Mouse (Mus musculus) left cerebral cortex, adult 9 months (tissue): ENCODE results near the gene Gm17581.
"Not testable (repeated sequence)": the region's sequence is repeated elsewhere in the genome, so short reads cannot be mapped to it uniquely, and the experiment has no call there.

ENCODE experiments used
- DNase-seq, 2 experiments: peaks; one replicate each; pipeline ENCODE4 v3.0.0; 2022; ENCODE audit warnings: low spot score in 2 of 2

The Gm17581 gene

GRCm38 (mm10) chr2:155735766-155736165 lies at the start of gene Gm17581:
Gm17581 (minus strand) TSS chr2:155735866.
- DNase-seq: not testable (repeated sequence)

GRCm38 (mm10) chr2:155784534-155784933 lies 48.9 kb upstream of the Gm17581 start:
- DNase-seq: peak; percentile 53 to 70

- no peak for DNase-seq
Observed at GRCm38 (mm10) chr2:155779506-155779905, 43.8 kb upstream of the Gm17581 start.

DNA sequence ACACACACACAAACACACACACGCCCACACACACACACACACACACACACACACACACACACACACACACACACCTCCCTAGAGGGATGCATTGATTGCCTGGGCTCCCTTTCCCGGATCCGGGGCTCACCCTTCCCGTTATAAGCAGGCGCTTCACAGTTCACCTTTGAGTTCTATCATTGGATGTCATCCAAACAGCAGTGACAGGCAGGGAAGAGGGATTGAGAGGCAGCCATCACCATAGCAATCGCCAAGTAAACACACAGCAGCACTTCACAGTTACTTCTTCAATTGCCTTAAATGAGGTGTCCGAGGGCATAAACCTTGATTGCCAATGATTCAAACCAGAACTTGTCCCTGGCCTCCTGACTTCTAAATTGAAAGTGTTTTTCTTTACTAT lies 43.4 kb upstream of the Gm17581 start:
- no peak for DNase-seq

DNA sequence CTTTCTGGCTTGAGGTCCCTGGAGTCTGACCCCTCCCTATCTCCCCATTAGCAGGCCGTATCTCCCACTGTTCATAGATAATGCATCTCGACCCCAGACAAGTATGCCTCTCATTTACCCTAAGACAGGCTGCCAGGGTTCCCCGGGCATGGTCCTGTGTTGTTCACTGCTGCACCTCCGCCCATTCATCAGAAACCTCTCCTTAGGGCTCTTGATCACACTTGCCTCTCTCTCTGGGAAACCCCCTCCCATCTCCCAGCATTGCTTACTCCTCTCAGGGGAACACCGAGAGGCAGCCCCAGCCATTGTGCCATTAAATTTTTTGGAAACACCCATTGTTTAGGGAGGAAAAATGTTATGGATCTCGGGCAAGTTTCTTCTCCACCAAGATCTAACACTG lies 42.3 kb upstream of the Gm17581 start:
- DNase-seq: no peak

- no peak for DNase-seq
Observed at GRCm38 (mm10) chr2:155777688-155777985, 42.0 kb upstream of the Gm17581 start.

- no peak for DNase-seq
Observed at GRCm38 (mm10) chr2:155776824-155777687, 41.4 kb upstream of the Gm17581 start.

GRCm38 (mm10) chr2:155775685-155776263 lies 40.1 kb upstream of the Gm17581 start:
- peak in 1 of 2 experiments; percentile 48 for DNase-seq

DNA sequence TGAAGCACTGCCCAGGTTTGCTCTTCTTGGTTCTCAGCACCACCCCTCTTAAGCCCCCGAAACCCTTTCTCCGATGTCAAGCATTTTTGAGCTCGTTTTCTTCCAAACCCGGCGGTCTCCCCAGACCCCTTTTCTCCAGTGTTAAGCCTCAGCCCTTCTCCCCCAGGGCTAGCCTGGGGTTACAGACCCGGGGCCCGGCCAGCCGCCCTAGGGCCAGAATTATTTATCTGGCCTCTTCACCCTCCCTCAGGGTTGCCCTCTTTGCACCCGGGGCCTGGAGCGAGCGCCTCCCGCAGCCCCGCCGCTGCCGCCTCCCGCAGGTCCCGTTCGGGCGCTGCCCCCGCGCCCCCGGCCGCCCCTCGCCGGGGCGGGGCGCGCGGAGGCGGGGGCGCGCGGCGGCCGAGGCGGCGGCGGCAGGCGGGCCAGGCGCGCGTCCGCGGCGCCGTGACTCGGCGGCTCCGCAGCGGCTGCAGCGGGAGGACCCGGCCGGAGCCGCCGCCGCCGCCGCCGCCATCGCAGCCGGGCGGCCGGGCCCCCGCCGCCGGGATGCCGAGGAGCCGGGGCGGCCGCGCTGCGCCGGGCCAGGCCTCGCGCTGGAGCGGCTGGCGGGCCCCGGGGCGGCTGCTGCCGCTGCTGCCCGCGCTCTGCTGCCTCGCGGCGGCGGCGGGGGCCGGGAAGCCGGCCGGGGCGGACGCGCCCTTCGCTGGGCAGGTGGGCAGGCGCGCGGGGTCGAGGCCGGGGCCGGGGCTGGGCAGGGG lies 39.4 kb upstream of the Gm17581 start, which contains the start of gene Mmp24:
Gene Mmp24 (plus strand): TSS at position 416 of the 758 bp plus-strand sequence.
- DNase-seq: no peak

DNA sequence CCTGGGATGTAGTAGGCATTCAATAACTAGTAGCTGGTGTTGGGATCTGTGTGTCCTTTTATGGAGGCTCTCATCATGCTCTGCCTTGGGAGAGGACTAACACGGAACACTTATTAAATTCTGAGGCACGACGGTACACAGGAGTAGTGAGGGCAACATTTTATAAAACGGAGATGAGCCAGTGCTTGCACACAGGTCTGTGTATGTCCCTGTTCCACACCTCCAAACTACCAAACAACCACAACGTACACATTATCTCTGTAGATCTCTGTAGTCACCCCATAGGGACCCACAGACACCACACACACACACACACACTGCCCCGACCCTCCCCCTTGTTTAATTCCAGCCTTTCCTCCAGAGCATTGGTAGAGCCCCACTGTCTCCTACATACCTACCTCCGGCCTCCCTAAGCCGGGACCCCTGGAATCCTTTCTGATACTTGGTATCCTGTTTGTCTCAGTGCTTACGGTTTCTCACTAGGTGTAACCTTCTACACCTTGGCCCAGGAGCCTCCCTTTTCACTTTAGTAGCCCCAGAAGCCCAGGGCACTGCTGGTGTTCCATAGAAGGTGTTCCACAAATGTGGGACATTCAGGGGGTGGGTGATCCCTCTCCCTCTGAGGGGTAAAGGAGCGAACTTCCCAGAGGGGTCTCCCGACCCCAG lies 38.7 kb upstream of the Gm17581 start:
- no peak for DNase-seq

GRCm38 (mm10) chr2:155773664-155774063 lies 38.0 kb upstream of the Gm17581 start:
- DNase-seq: no peak

- DNase-seq: peak in 1 of 2 experiments; percentile 65
Observed at GRCm38 (mm10) chr2:155764679-155765418, 29.2 kb upstream of the Gm17581 start.

- DNase-seq: no peak
Observed at GRCm38 (mm10) chr2:155756855-155757566, 21.3 kb upstream of the Gm17581 start.

GRCm38 (mm10) chr2:155755746-155756145 lies 20.1 kb upstream of the Gm17581 start:
- no peak for DNase-seq

GRCm38 (mm10) chr2:155751014-155751786 lies 15.5 kb upstream of the Gm17581 start, which contains the start of gene Procr:
Procr (plus strand) TSS chr2:155751117.
- DNase-seq: no peak

DNA sequence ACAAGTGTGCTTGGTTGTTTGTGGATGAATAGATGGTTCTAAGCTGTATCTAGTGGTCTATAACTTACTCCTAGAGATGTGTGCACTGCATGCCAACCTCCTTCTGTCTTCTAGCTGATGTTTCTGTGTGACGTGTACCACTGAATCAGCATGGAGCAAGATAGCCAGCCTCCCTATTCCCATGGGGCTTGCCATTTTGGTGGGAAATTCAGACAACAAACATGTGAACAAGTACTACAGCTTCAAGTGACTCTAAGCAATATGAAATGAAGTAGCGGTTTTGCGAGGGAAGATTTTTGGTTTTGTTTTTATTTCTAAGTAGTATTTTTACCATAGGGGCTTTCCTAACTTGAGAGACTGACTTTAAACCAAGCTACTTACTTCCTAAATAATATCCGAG lies 13.7 kb upstream of the Gm17581 start:
- DNase-seq: no peak

GRCm38 (mm10) chr2:155745487-155745886 lies 9.8 kb upstream of the Gm17581 start:
- DNase-seq: no peak

GRCm38 (mm10) chr2:155743351-155743750 lies 7.7 kb upstream of the Gm17581 start:
- DNase-seq: no peak

DNA sequence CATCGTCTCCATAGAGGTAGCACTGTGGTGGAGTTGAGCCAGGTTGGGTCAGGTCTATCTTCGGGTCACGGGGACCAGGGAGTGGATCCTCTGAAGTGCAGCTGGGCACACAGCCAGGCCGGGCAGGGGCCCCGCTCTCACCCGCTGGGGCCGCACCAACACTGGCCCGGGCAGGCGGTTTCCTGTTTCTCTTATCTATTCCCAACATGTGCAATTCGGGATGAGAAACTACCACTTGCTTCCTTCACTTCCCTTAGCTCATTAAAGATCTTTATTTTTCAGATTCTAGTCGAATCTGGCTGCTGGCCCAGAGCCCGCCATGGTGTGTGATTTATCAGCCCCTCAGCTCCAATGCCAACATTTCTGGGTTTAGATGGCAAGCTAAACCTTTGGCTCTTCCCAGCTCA lies 7.3 kb upstream of the Gm17581 start:
- DNase-seq: no peak

GRCm38 (mm10) chr2:155742211-155742610 lies 6.5 kb upstream of the Gm17581 start:
- no peak for DNase-seq
